Mouse (Mus musculus) megakaryocyte progenitor cell, adult 5-6 weeks (primary cell): ENCODE measurements around the gene Hist1h2bk. TPM values are rescaled to one million over a fixed set of nuclear protein-coding genes. Genes with fewer than 3 reads are reported as not detected.

ENCODE experiments used
- total RNA-seq, 2 experiments: library from RNA; stranded (forward) in 1 of 2; stranded (reverse) in 1 of 2; fragments of 157-497, 149-512 nt in 1 of 2; fragments of 200-1000 nt in 1 of 2; gene quantifications; 2 replicates each; pipeline versions ENCODE4 v1.2.3 to v1.2.4; 2015 to 2017

Hist1h2bk gene
- total RNA-seq, 2 experiments from 2014 or later, result 65.4 to 2,239 TPM

Other genes with a start within 250 kb of the Hist1h2bk start
- gene Hist1h2an, start 248.7 kb upstream of the Hist1h2bk start, total RNA-seq (2015), result 1.2 and 2.1 TPM in 2 replicates
- 859 and 860 TPM in 2 replicates for gene Hist1h2an, start 248.7 kb upstream of the Hist1h2bk start, total RNA-seq (2017)
- gene Hist1h2bp, start 248.4 kb upstream of the Hist1h2bk start, total RNA-seq (2015), result 10.4 and 19.9 TPM in 2 replicates
- 37.0 and 43.7 TPM in 2 replicates for gene Hist1h2bp, start 248.4 kb upstream of the Hist1h2bk start, total RNA-seq (2017)
- gene Hist1h2bq, start 225.7 kb upstream of the Hist1h2bk start, total RNA-seq (2015), result 394 and 411 TPM in 2 replicates
- 220 and 363 TPM in 2 replicates for gene Hist1h2bq, start 225.7 kb upstream of the Hist1h2bk start, total RNA-seq (2017)
- gene Hist1h2ao, start 225.4 kb upstream of the Hist1h2bk start, total RNA-seq (2015), result 115 and 180 TPM in 2 replicates
- gene Hist1h2ao, start 225.4 kb upstream of the Hist1h2bk start, total RNA-seq (2017), result 633 TPM in 1 of 2 replicates, not detected in the other
- gene Hist1h4m, start 224.1 kb upstream of the Hist1h2bk start, total RNA-seq (2015), result 53.3 and 56.3 TPM in 2 replicates
- gene Hist1h4m, start 224.1 kb upstream of the Hist1h2bk start, total RNA-seq (2017), result 2,437 and 3,070 TPM in 2 replicates
- gene Hist1h4n, start 203.7 kb upstream of the Hist1h2bk start, total RNA-seq (2015), result 48.7 and 53.0 TPM in 2 replicates
- 1,698 and 2,087 TPM in 2 replicates for gene Hist1h4n, start 203.7 kb upstream of the Hist1h2bk start, total RNA-seq (2017)
- gene Hist1h2ap, start 202.4 kb upstream of the Hist1h2bk start, total RNA-seq (2015), result 93.0 and 127 TPM in 2 replicates
- 3,573 and 4,575 TPM in 2 replicates for gene Hist1h2ap, start 202.4 kb upstream of the Hist1h2bk start, total RNA-seq (2017)
- 378 and 381 TPM in 2 replicates for gene Hist1h2br, start 202.1 kb upstream of the Hist1h2bk start, total RNA-seq (2015)
- gene Hist1h2br, start 202.1 kb upstream of the Hist1h2bk start, total RNA-seq (2017), result 447 and 545 TPM in 2 replicates
- gene Zfp184, start 90.8 kb upstream of the Hist1h2bk start, total RNA-seq (2015), result 13.3 and 16.1 TPM in 2 replicates
- 9.2 and 15.1 TPM in 2 replicates for gene Zfp184, start 90.8 kb upstream of the Hist1h2bk start, total RNA-seq (2017)
- gene Pom121l2, start 54.7 kb upstream of the Hist1h2bk start, total RNA-seq (2015), result 0.05 and 0.25 TPM in 2 replicates
- gene Pom121l2, start 54.7 kb upstream of the Hist1h2bk start, total RNA-seq (2017), result 0.10 TPM in 1 of 2 replicates, not detected in the other
- 17.0 and 19.9 TPM in 2 replicates for gene Prss16, start 26.1 kb upstream of the Hist1h2bk start, total RNA-seq (2015)
- 11.4 and 12.2 TPM in 2 replicates for gene Prss16, start 26.1 kb upstream of the Hist1h2bk start, total RNA-seq (2017)
- gene Hist1h2ah, start 302 bp upstream of the Hist1h2bk start, total RNA-seq (2015), result 1.9 and 2.2 TPM in 2 replicates
- gene Hist1h2ah, start 302 bp upstream of the Hist1h2bk start, total RNA-seq (2017), result 923 and 1,838 TPM in 2 replicates
- 38.4 and 42.3 TPM in 2 replicates for gene Hist1h4i, start 5.5 kb downstream of the Hist1h2bk start, total RNA-seq (2015)
- gene Hist1h4i, start 5.5 kb downstream of the Hist1h2bk start, total RNA-seq (2017), result 83.0 and 89.0 TPM in 2 replicates
- gene Hist1h2ag, start 7.1 kb downstream of the Hist1h2bk start, total RNA-seq (2015), result 21.6 and 36.7 TPM in 2 replicates
- 1,156 and 1,370 TPM in 2 replicates for gene Hist1h2ag, start 7.1 kb downstream of the Hist1h2bk start, total RNA-seq (2017)
- 66.7 and 68.0 TPM in 2 replicates for gene Hist1h2bj, start 7.3 kb downstream of the Hist1h2bk start, total RNA-seq (2015)
- gene Hist1h2bj, start 7.3 kb downstream of the Hist1h2bk start, total RNA-seq (2017), result 642 and 843 TPM in 2 replicates
- gene Vmn1r188, start 48.6 kb downstream of the Hist1h2bk start, total RNA-seq (2015), result not detected in 2 replicates
- not detected in 2 replicates for gene Vmn1r188, start 48.6 kb downstream of the Hist1h2bk start, total RNA-seq (2017)
- not detected in 2 replicates for gene Vmn1r189, start 70.0 kb downstream of the Hist1h2bk start, total RNA-seq (2015)
- not detected in 2 replicates for gene Vmn1r189, start 70.0 kb downstream of the Hist1h2bk start, total RNA-seq (2017)
- not detected in 2 replicates for gene Vmn1r191, start 148.1 kb downstream of the Hist1h2bk start, total RNA-seq (2015)
- gene Vmn1r191, start 148.1 kb downstream of the Hist1h2bk start, total RNA-seq (2017), result not detected in 2 replicates
- not detected in 2 replicates for gene Vmn1r192, start 155.3 kb downstream of the Hist1h2bk start, total RNA-seq (2015)
- not detected in 2 replicates for gene Vmn1r192, start 155.3 kb downstream of the Hist1h2bk start, total RNA-seq (2017)
- not detected in 2 replicates for gene Vmn1r193, start 187.3 kb downstream of the Hist1h2bk start, total RNA-seq (2015)
- not detected in 2 replicates for gene Vmn1r193, start 187.3 kb downstream of the Hist1h2bk start, total RNA-seq (2017)
- not detected in 2 replicates for gene Vmn1r194, start 208.3 kb downstream of the Hist1h2bk start, total RNA-seq (2015)
- not detected in 2 replicates for gene Vmn1r194, start 208.3 kb downstream of the Hist1h2bk start, total RNA-seq (2017)
- not detected in 2 replicates for gene Vmn1r195, start 234.7 kb downstream of the Hist1h2bk start, total RNA-seq (2015)
- not detected in 2 replicates for gene Vmn1r195, start 234.7 kb downstream of the Hist1h2bk start, total RNA-seq (2017)